Mouse (Mus musculus) heart, embryonic 13.5 days (tissue): ENCODE data around the gene Rab3ip. TPM values are rescaled to one million over a fixed set of nuclear protein-coding genes. Genes with fewer than 3 reads are reported as not detected.

Experiments
- ATAC-seq: fragments of 200-750 bp; cut with Nextera tagmentation; 2 replicates; pipeline ENCODE4 v1.8.0; 2017; ENCODE audit warnings: moderate TSS enrichment; ENCODE audit not compliant: insufficient number of reproducible peaks, low FRiP score, low TSS enrichment; ENCODE audit errors: extremely low read depth
- H3K27ac ChIP-seq: fragments of 300-500 bp; sonication (generic); replicated peaks from 2 replicates; pipeline ENCODE4 v1.5.1; 2015; ENCODE audit warnings: moderate library complexity, mild to moderate bottlenecking, inconsistent platforms
- H3K27me3 ChIP-seq: fragments of 300-500 bp; sonication (generic); replicated peaks from 2 replicates; pipeline ENCODE4 v1.6.1; 2015; ENCODE audit warnings: mild to moderate bottlenecking, inconsistent platforms
- H3K36me3 ChIP-seq: fragments of 300-500 bp; sonication (generic); 2 replicates; pipeline ENCODE4 v1.6.1; 2015; ENCODE audit warnings: mild to moderate bottlenecking, inconsistent platforms
- H3K4me1 ChIP-seq: fragments of 300-500 bp; sonication (generic); 2 replicates; pipeline ENCODE4 v1.6.1; 2015; ENCODE audit warnings: inconsistent platforms
- H3K4me2 ChIP-seq: fragments of 300-500 bp; sonication (generic); 2 replicates; pipeline ENCODE4 v1.6.1; 2015; ENCODE audit warnings: inconsistent platforms, mild to moderate bottlenecking, moderate library complexity
- H3K4me3 ChIP-seq: fragments of 300-500 bp; sonication (generic); 2 replicates; pipeline ENCODE4 v1.5.1; 2015; ENCODE audit warnings: moderate library complexity, mild to moderate bottlenecking, inconsistent platforms
- H3K9ac ChIP-seq: fragments of 300-500 bp; sonication (generic); 2 replicates; pipeline ENCODE4 v1.6.1; 2015; ENCODE audit warnings: inconsistent platforms, mild to moderate bottlenecking, moderate library complexity
- H3K9me3 ChIP-seq: fragments of 300-500 bp; sonication (generic); 2 replicates; pipeline ENCODE4 v1.6.1; 2016; ENCODE audit warnings: inconsistent platforms
- WGBS: fragments of 180-500 bp; shearing (Covaris S2); methylation state at CpG from one replicate; pipeline ENCODE4 v1.1.7; 2015; ENCODE audit warnings: mixed read lengths; 5-methylcytosine and 5-hydroxymethylcytosine counted together
- polyA plus RNA-seq: library from polyadenylated mRNA; unstranded; fragments of >200 nt; fragmentation: Nextera tagmentation; extraction: Ambion mirVana; gene quantifications from 2 replicates; pipeline ENCODE4 v1.2.1, GENCODE M21; 2015

Rab3ip gene
- polyA plus RNA-seq, 1 experiment from 2014 or later, result 54.1 TPM

DNA sequence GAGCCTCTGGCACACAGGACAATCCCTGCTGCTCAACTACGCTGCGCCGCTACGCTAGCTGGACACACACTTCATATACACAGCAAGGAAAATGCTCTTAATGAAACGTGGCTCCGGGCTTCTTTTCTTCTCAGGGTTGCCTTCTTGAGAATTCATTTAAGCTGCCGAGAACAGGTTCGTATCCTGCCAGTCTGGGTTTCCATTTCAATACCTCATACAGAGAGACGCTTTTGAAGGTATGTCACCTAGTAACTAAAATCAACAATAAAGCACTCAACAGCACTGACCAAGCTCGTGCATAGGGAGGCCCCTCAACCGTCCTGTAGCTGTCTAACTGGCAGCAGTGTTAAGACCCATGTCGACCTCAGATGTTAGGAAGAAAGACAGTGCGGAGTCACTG lies 18.2 kb downstream of the Rab3ip start:
- H3K4me2 ChIP-seq, result no peak overlapping the region
- no peaks in the 10 kb centered on the region for H3K27me3 ChIP-seq
- H3K36me3 ChIP-seq, result peaks cover 84% of the 10 kb centered on the region
- H3K27ac ChIP-seq, result no peak overlapping the region
- H3K9ac ChIP-seq, result no peak overlapping the region
- WGBS, result 84% methylated on average over 13 of the region's 13 CpGs
- H3K4me1 ChIP-seq, result peaks cover 8% of the 10 kb centered on the region
- ATAC-seq, result no peak
- H3K9me3 ChIP-seq, result no peaks in the 10 kb centered on the region
- no peak overlapping the region for H3K4me3 ChIP-seq

- Histone ChIP-seq H3K4me3 (no peak overlapping the region), H3K4me2 (no peak overlapping the region), H3K9ac (no peak overlapping the region), H3K27me3 (no peaks in the 10 kb centered on the region), H3K4me1 (peaks cover 8% of the 10 kb centered on the region), H3K27ac (no peak overlapping the region), H3K36me3 (peaks cover 84% of the 10 kb centered on the region), H3K9me3 (no peaks in the 10 kb centered on the region)
- no peak for ATAC-seq
- 74% methylated on average over 15 of the region's 15 CpGs for WGBS
Measured at GRCm38 (mm10) chr10:116931497-116932179, 18.9 kb downstream of the Rab3ip start.

DNA sequence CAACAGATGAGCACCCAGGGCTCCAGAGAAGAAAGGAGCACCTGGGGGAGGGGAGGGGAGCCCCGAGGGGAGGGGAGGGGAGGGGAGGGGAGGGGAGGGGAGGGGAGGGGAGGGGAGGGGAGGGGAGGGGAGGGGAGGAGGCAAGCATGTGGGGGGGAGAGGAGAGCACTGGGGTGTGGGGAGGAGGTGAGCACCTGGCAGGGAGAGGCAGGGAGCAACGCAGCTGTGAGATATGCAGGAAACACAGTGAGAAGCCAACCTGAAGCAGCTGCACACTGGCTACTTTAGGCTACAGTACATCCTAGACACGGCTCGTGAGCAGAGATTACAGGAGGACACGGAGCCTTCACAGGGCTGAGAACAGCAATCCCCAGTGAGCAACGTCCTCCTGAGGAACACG lies 19.6 kb downstream of the Rab3ip start:
- Histone ChIP-seq H3K36me3 (peaks cover 85% of the 10 kb centered on the region), H3K9me3 (no peaks in the 10 kb centered on the region), H3K4me1 (peaks cover 8% of the 10 kb centered on the region), H3K9ac (no peak overlapping the region), H3K4me2 (no peak overlapping the region), H3K27ac (no peak overlapping the region), H3K4me3 (no peak overlapping the region), H3K27me3 (no peaks in the 10 kb centered on the region)
- 61% methylated on average over 6 of the region's 7 CpGs for WGBS
- no peak for ATAC-seq

DNA sequence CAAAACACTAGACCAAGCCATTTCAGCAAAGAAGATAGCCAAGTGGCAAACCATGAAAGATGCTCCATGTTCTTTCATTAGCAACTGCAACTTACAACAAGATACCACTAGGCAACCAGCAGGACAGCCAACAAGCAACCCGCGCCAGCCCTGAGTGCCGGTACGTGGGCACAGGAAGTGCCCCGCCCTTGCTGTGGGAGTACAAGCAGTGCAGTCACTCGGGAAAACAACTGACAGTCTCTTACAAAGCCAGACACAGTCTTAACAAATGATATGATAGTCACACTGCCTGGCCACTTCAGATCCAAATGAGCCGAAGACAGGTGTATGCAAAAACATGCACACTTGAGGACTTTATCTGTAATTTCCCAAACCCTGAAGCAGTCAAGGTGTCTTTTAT lies 20.1 kb downstream of the Rab3ip start:
- peaks cover 8% of the 10 kb centered on the region for H3K4me1 ChIP-seq
- H3K9me3 ChIP-seq, result no peaks in the 10 kb centered on the region
- ATAC-seq, result no peak
- H3K36me3 ChIP-seq, result peaks cover 87% of the 10 kb centered on the region
- H3K9ac ChIP-seq, result no peak overlapping the region
- no peaks in the 10 kb centered on the region for H3K27me3 ChIP-seq
- no peak overlapping the region for H3K27ac ChIP-seq
- 54% methylated on average over 7 of the region's 7 CpGs for WGBS
- H3K4me2 ChIP-seq, result no peak overlapping the region
- no peak overlapping the region for H3K4me3 ChIP-seq

GRCm38 (mm10) chr10:116928826-116929225 lies 21.7 kb downstream of the Rab3ip start:
- no peak overlapping the region for H3K9ac ChIP-seq
- H3K36me3 ChIP-seq, result peaks cover 87% of the 10 kb centered on the region
- H3K4me2 ChIP-seq, result no peak overlapping the region
- H3K4me1 ChIP-seq, result peaks cover 8% of the 10 kb centered on the region
- H3K4me3 ChIP-seq, result no peak overlapping the region
- H3K27me3 ChIP-seq, result no peaks in the 10 kb centered on the region
- no peak overlapping the region for H3K27ac ChIP-seq
- ATAC-seq, result no peak
- WGBS, result 82% methylated on average over 3 of the region's 3 CpGs
- no peaks in the 10 kb centered on the region for H3K9me3 ChIP-seq

GRCm38 (mm10) chr10:116926428-116927113 lies 24.0 kb downstream of the Rab3ip start:
- H3K4me3 ChIP-seq, result no peak overlapping the region
- no peaks in the 10 kb centered on the region for H3K9me3 ChIP-seq
- no peak overlapping the region for H3K9ac ChIP-seq
- H3K4me1 ChIP-seq, result peaks cover 8% of the 10 kb centered on the region
- H3K27me3 ChIP-seq, result no peaks in the 10 kb centered on the region
- H3K4me2 ChIP-seq, result no peak overlapping the region
- H3K27ac ChIP-seq, result no peak overlapping the region
- H3K36me3 ChIP-seq, result peaks cover 85% of the 10 kb centered on the region
- 88% methylated on average over 11 of the region's 11 CpGs for WGBS
- ATAC-seq, result no peak

DNA sequence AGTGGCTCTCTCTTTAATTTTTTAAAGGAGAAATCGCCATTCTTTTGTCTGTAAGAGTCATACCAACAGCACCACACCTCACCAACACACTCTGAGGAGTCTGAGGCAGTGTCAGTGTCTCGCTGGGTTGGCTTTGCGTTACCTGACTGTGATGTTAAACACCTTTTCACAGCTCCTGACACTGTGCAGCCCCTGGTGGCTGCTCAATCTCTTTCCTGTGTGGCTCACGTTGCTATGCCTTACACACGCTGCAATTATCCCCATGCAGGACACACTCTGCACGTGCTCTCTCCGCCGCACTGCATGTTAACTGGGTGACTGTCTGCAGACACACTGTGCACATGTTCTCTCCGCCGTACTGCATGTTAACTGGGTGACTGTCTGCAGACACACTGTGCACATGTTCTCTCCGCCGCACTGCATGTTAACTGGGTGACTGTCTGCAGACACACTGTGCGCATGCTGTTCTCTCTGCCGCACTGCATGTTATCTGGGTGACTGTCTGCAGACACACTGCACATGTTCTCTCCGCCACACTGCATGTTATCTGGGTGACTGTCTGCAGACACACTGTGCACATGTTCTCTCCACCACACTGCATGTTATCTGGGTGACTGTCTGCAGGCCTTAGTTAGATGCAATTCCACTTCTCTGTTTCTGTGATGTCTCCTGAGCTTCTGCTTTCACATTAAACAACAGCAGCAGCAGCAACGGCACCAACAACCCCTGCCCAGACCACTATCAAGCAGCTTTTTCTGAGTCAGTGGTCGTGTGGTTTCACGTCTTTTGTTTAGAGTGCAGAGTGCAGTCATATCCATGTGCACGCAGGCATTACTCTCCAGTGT lies 26.7 kb downstream of the Rab3ip start:
- H3K27ac ChIP-seq, result no peak overlapping the region
- no peaks in the 10 kb centered on the region for H3K4me1 ChIP-seq
- WGBS, result 89% methylated on average over 19 of the region's 19 CpGs
- H3K4me2 ChIP-seq, result no peak overlapping the region
- H3K9me3 ChIP-seq, result no peaks in the 10 kb centered on the region
- no peak for ATAC-seq
- H3K27me3 ChIP-seq, result no peaks in the 10 kb centered on the region
- peaks cover 84% of the 10 kb centered on the region for H3K36me3 ChIP-seq
- H3K9ac ChIP-seq, result no peak overlapping the region
- no peak overlapping the region for H3K4me3 ChIP-seq

- no peak overlapping the region for H3K9ac ChIP-seq
- ATAC-seq, result no peak
- no peak overlapping the region for H3K4me2 ChIP-seq
- no peaks in the 10 kb centered on the region for H3K9me3 ChIP-seq
- H3K4me1 ChIP-seq, result no peaks in the 10 kb centered on the region
- no peak overlapping the region for H3K4me3 ChIP-seq
- WGBS, result 84% methylated on average over 15 of the region's 15 CpGs
- H3K27ac ChIP-seq, result no peak overlapping the region
- H3K36me3 ChIP-seq, result peaks cover 86% of the 10 kb centered on the region
- no peaks in the 10 kb centered on the region for H3K27me3 ChIP-seq
Measured at GRCm38 (mm10) chr10:116922161-116922560, 28.4 kb downstream of the Rab3ip start.

- no peak for ATAC-seq
- 86% methylated on average over 15 of the region's 15 CpGs for WGBS
- H3K27me3 ChIP-seq, result no peaks in the 10 kb centered on the region
- H3K4me1 ChIP-seq, result no peaks in the 10 kb centered on the region
- H3K4me2 ChIP-seq, result no peak overlapping the region
- H3K4me3 ChIP-seq, result no peak overlapping the region
- H3K9me3 ChIP-seq, result no peaks in the 10 kb centered on the region
- peaks cover 86% of the 10 kb centered on the region for H3K36me3 ChIP-seq
- H3K9ac ChIP-seq, result no peak overlapping the region
- H3K27ac ChIP-seq, result no peak overlapping the region
Measured at GRCm38 (mm10) chr10:116921416-116921815, 29.2 kb downstream of the Rab3ip start.

- H3K27me3 ChIP-seq, result no peaks in the 10 kb centered on the region
- H3K36me3 ChIP-seq, result peaks cover 83% of the 10 kb centered on the region
- H3K4me2 ChIP-seq, result no peak overlapping the region
Measured at GRCm38 (mm10) chr10:116920641-116921040, 29.9 kb downstream of the Rab3ip start.

More at GRCm38 (mm10) chr10:116920641-116921040, 29.9 kb downstream of the Rab3ip start:
- ATAC-seq, result no peak
- H3K4me1 ChIP-seq, result no peaks in the 10 kb centered on the region
- no peak overlapping the region for H3K4me3 ChIP-seq
- no peak overlapping the region for H3K27ac ChIP-seq
- H3K9ac ChIP-seq, result no peak overlapping the region
- 91% methylated on average over 8 of the region's 8 CpGs for WGBS
- no peaks in the 10 kb centered on the region for H3K9me3 ChIP-seq
